Mouse (Mus musculus) ES-E14 (cell line): Measurements from ENCODE around the gene Cdkl1.

Experiments
- CHD2 ChIP-seq: IDR thresholded peaks from 2 replicates; pipeline ENCODE4 v1.6.1; 2014; ENCODE audit warnings: mild to moderate bottlenecking, low read depth, low read length, inconsistent platforms
- HCFC1 ChIP-seq: IDR thresholded peaks from 2 replicates; pipeline ENCODE4 v1.6.1; 2012; ENCODE audit warnings: low read length, inconsistent platforms, borderline replicate concordance; ENCODE audit not compliant: insufficient read depth
- MAFK ChIP-seq: IDR thresholded peaks from 2 replicates; pipeline ENCODE4 v1.6.1; 2014; ENCODE audit warnings: mild to moderate bottlenecking, low read depth, low read length, inconsistent platforms; ENCODE audit not compliant: insufficient read depth
- ZC3H11A ChIP-seq: IDR thresholded peaks from 2 replicates; pipeline ENCODE4 v1.6.1; 2012; ENCODE audit warnings: low read depth, mild to moderate bottlenecking, inconsistent platforms, low read length, borderline replicate concordance
- ZNF384 ChIP-seq: IDR thresholded peaks from 2 replicates; pipeline ENCODE4 v1.6.1; 2012; ENCODE audit warnings: low read depth, low read length, inconsistent platforms

DNA sequence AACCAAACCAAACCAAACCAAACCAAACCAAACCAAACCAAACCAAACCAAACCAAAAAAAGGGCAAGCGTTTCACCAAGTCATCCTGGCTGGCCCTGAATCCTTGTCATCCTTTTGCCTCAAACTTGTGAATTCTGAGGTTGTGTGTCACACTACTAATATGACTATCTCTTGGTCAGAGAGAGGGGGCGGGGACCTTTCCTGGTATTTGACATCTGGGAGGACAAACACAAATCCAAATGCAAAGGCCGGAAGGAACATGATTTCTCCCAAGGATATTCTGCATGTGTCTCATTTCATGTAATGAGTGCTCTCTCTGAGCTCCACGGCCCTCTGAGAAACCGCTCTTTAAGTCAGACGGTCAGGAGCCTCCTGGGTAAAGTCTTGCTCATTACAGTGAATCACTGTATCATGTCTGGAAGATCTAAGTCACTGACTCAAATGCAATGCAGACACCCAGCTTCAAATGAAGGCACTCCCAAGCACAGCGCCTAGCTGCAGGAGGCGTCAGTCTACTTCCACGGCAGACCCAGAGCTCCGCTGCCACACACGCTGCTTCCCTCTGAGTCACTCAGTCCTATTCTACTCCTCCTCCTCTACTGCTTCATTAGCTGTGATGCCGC lies 43.0 kb upstream of the Cdkl1 start:
- no peak for TF ChIP-seq MAFK
- no peak for TF ChIP-seq ZNF384
- no peak for TF ChIP-seq CHD2
- TF ChIP-seq HCFC1: no peak
- no peak for TF ChIP-seq ZC3H11A
